Mouse (Mus musculus) thymus, adult 2 months (tissue): Measurements from ENCODE around the gene Zscan22.

Experiments used
- CTCF ChIP-seq: fragments of 200-500 bp; IDR thresholded peaks from 2 replicates; pipeline ENCODE4 v1.5.1; 2012; ENCODE audit warnings: mild to moderate bottlenecking, control low read depth, low read length, moderate library complexity, borderline replicate concordance; ENCODE audit not compliant: control insufficient read depth, poor library complexity, insufficient read depth; ENCODE audit errors: extremely low read depth
- POLR2A ChIP-seq: fragments of 200-500 bp; IDR thresholded peaks from 2 replicates; pipeline ENCODE4 v1.6.1; 2012; ENCODE audit warnings: mild to moderate bottlenecking, low read length, control low read depth, moderate library complexity; ENCODE audit not compliant: control insufficient read depth, poor library complexity, insufficient read depth; ENCODE audit errors: extremely low read depth

DNA sequence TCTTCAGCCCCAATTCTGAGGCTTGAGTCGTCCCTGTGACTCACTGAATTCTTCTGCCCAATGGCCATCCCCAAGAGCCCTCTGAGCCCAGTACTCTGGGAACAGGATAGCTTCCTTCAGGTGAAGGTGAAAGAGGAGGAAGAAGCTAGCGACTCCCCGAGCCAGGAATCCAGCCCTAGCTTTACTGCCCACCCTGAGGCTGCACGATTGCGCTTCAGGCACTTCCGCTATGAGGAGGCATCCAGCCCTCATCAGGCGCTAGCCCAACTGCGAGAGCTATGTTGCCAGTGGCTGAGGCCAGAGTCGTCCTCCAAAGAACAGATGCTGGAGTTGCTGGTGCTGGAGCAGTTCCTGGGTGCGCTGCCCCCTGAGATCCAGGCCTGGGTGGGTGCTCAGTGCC is 6.0 kb downstream of the Zscan22 start:
- TF ChIP-seq CTCF (no peak), POLR2A (no peak)
